Mouse (Mus musculus) cortical plate, adult 2 months (tissue): Measurements from ENCODE around the gene Aspscr1. TPM values are rescaled to one million over a fixed set of nuclear protein-coding genes. Genes with fewer than 3 reads are reported as not detected.

Experiments
- H3K27ac ChIP-seq: fragments of 200-500 bp; 2 replicates; pipeline ENCODE4 v1.5.1; 2012; ENCODE audit warnings: low read length, control low read depth, inconsistent platforms; ENCODE audit not compliant: insufficient read depth
- H3K4me1 ChIP-seq: fragments of 200-500 bp; 2 replicates; pipeline ENCODE4 v1.6.1; 2011; ENCODE audit warnings: low read length; ENCODE audit not compliant: control insufficient read depth, insufficient read depth
- H3K4me3 ChIP-seq: fragments of 200-500 bp; 2 replicates; pipeline ENCODE4 v1.5.1; 2011; ENCODE audit warnings: mild to moderate bottlenecking, low read length, control low read depth; ENCODE audit not compliant: insufficient read depth
- CTCF ChIP-seq: fragments of 200-500 bp; IDR thresholded peaks from 2 replicates; pipeline ENCODE4 v1.5.1; 2011; ENCODE audit warnings: mild to moderate bottlenecking, control low read depth, low read length; ENCODE audit not compliant: insufficient read depth; ENCODE audit errors: extremely low read depth
- POLR2A ChIP-seq: fragments of 200-500 bp; IDR thresholded peaks from 2 replicates; pipeline ENCODE4 v1.6.1; 2011; ENCODE audit warnings: mild to moderate bottlenecking, low read length, control low read depth; ENCODE audit not compliant: insufficient read depth; ENCODE audit errors: extremely low read depth
- polyA plus RNA-seq: library from polyadenylated mRNA; depleted of rRNA; stranded (reverse); fragments of >200 nt; gene quantifications from 2 replicates; pipeline ENCODE4 v1.2.3, GENCODE M21; 2012

Gene Aspscr1
- polyA plus RNA-seq, 1 experiment, result 46.2 TPM

GRCm38 (mm10) chr11:120676951-120677350 lies 4.2 kb downstream of the Aspscr1 start:
- no peak for TF ChIP-seq POLR2A
- no peak for TF ChIP-seq CTCF
- Histone ChIP-seq H3K4me3 (no peak overlapping the region), H3K27ac (no peak overlapping the region), H3K4me1 (peaks cover 5% of the 10 kb centered on the region; the same call in 1 of the 2 replicates)

GRCm38 (mm10) chr11:120679909-120680308 lies 7.1 kb downstream of the Aspscr1 start:
- Histone ChIP-seq H3K27ac (no peak overlapping the region), H3K4me1 (no peaks in the 10 kb centered on the region), H3K4me3 (no peak overlapping the region)
- no peak for TF ChIP-seq POLR2A
- TF ChIP-seq CTCF, result peak; percentile 38

- no peaks in the 10 kb centered on the region for H3K4me1 ChIP-seq
- TF ChIP-seq POLR2A (no peak), CTCF (no peak)
- no peak overlapping the region for H3K27ac ChIP-seq
Observed at GRCm38 (mm10) chr11:120682683-120683082, 9.9 kb downstream of the Aspscr1 start.

GRCm38 (mm10) chr11:120683536-120683935 lies 10.8 kb downstream of the Aspscr1 start:
- Histone ChIP-seq H3K4me3 (no peak overlapping the region), H3K27ac (no peak overlapping the region), H3K4me1 (no peaks in the 10 kb centered on the region)
- TF ChIP-seq POLR2A (no peak), CTCF (no peak)

More at GRCm38 (mm10) chr11:120682683-120683082, 9.9 kb downstream of the Aspscr1 start:
- H3K4me3 ChIP-seq, result no peak overlapping the region

DNA sequence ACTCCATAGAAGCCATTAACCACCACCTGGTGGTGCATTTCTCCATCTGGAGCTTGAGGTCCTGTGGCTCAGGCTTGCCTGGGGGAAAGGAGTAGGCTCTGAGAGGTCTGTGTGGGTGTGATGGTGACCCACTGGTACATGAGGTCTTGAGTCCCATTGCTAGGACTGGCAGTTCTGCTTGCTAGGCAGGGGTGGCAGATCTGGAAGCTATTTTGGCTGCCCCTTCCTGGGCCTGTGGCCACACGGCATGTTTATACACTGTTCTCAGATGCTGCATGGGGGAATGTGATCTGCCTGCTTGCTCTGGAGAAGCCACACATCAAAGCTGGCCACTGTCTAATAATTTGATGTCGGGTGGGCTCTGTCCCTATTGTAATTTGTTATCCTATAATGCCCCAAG lies 11.3 kb downstream of the Aspscr1 start:
- Histone ChIP-seq H3K27ac (no peak overlapping the region), H3K4me1 (no peaks in the 10 kb centered on the region), H3K4me3 (no peak overlapping the region)
- TF ChIP-seq CTCF, result no peak
- no peak for TF ChIP-seq POLR2A

- no peaks in the 10 kb centered on the region for H3K4me1 ChIP-seq
- H3K4me3 ChIP-seq, result no peak overlapping the region
- no peak overlapping the region for H3K27ac ChIP-seq
- TF ChIP-seq POLR2A (no peak), CTCF (no peak)
Observed at GRCm38 (mm10) chr11:120684660-120685059, 11.9 kb downstream of the Aspscr1 start.

- 0 out of 2 replicates have a peak overlapping the region, but pooled peaks have one; percentile 55 for H3K27ac ChIP-seq
- no peaks in the 10 kb centered on the region for H3K4me1 ChIP-seq
- TF ChIP-seq POLR2A (no peak), CTCF (no peak)
- H3K4me3 ChIP-seq, result no peak overlapping the region
Observed at GRCm38 (mm10) chr11:120686650-120687272, 14.0 kb downstream of the Aspscr1 start.

DNA sequence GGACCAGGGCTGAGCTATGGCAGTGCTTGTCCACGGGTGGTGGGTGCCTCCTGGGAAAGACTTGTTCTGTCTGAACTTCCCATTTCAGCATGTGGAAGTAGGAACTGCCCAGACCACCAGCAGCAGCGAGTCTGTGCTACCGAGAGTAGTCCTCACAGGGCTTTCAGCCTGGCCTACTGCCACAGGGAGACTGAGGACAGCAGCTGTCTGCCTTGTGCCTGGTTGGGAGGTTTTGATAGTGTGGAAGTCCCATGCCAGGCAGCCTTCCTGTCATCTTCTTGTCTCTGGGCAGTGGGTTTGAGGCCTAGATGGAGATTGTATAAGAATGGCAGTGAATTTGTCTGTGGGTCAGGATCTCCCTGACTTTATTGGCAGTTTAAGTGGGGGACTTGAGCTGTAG lies 16.6 kb downstream of the Aspscr1 start:
- no peaks in the 10 kb centered on the region for H3K4me1 ChIP-seq
- no peak overlapping the region for H3K27ac ChIP-seq
- no peak for TF ChIP-seq CTCF
- no peak for TF ChIP-seq POLR2A
- H3K4me3 ChIP-seq, result no peak overlapping the region

GRCm38 (mm10) chr11:120692471-120693011 lies 19.8 kb downstream of the Aspscr1 start:
- Histone ChIP-seq H3K27ac (no peak overlapping the region), H3K4me1 (no peaks in the 10 kb centered on the region), H3K4me3 (no peak overlapping the region)
- TF ChIP-seq CTCF (no peak), POLR2A (no peak)

GRCm38 (mm10) chr11:120693461-120693860 lies 20.7 kb downstream of the Aspscr1 start:
- H3K27ac ChIP-seq, result no peak overlapping the region
- TF ChIP-seq CTCF, result no peak
- no peak for TF ChIP-seq POLR2A

More at GRCm38 (mm10) chr11:120693461-120693860, 20.7 kb downstream of the Aspscr1 start:
- H3K4me3 ChIP-seq, result no peak overlapping the region
- no peaks in the 10 kb centered on the region for H3K4me1 ChIP-seq
